Mouse (Mus musculus): ENCODE measurements around the gene Gjd3. TPM values are rescaled to one million over a fixed set of nuclear protein-coding genes. Genes with fewer than 3 reads are reported as not detected.

Gjd3 gene
- polyA plus RNA-seq, 1 experiment, result 0.40 TPM

GRCm38 (mm10) chr11:98964616-98965415 lies 18.0 kb downstream of the Gjd3 start:
- Histone ChIP-seq H3K4me1 (ENCODE audit: control insufficient read depth, insufficient read depth, low read length) (peaks cover 52% of the 10 kb centered on the region), H3K4me3 (replicated peaks; ENCODE audit: extremely low read depth, low read depth, low read length) (no peak overlapping the region)
- DNase-seq, result peak; percentile 39
- WGBS, result 25% methylated on average over 15 of the region's 15 CpGs
- no peak for TF ChIP-seq POLR2A (IDR thresholded peaks at IDR 0.05; ENCODE audit: borderline replicate concordance, extremely low read depth, low read depth, low read length)
- TF ChIP-seq CTCF (IDR thresholded peaks at IDR 0.05; ENCODE audit: insufficient read depth, low read length), result no peak

DNA sequence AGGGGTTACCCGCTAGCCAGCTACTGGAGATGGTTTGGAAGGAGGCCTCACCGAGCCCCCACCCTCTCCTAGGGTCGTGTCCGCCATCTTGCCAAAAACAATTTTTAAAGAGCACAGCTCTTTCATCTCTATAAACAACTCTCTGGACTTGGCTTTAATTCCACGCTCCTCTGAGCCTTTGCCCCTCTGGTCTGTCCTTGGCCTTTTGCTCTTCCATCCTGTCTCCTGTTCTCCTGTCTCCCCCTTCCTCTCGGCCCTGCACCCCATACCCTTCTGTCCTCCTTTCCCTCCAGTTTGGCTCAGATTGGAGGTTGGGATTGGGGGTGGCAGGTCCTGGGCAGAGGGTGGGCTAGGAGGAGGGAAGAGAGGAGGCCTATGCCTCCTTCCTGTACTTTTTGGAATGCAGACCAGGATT lies 18.6 kb downstream of the Gjd3 start:
- peak overlapping the region; percentile 78 for H3K4me3 ChIP-seq (replicated peaks; ENCODE audit: extremely low read depth, low read depth, low read length)
- peaks cover 52% of the 10 kb centered on the region for H3K4me1 ChIP-seq (ENCODE audit: control insufficient read depth, insufficient read depth, low read length)
- TF ChIP-seq POLR2A (IDR thresholded peaks at IDR 0.05; ENCODE audit: borderline replicate concordance, extremely low read depth, low read depth, low read length) (no peak), CTCF (IDR thresholded peaks at IDR 0.05; ENCODE audit: insufficient read depth, low read length) (no peak)
- DNase-seq, result no peak
- 14% methylated on average over 6 of the region's 6 CpGs for WGBS

DNA sequence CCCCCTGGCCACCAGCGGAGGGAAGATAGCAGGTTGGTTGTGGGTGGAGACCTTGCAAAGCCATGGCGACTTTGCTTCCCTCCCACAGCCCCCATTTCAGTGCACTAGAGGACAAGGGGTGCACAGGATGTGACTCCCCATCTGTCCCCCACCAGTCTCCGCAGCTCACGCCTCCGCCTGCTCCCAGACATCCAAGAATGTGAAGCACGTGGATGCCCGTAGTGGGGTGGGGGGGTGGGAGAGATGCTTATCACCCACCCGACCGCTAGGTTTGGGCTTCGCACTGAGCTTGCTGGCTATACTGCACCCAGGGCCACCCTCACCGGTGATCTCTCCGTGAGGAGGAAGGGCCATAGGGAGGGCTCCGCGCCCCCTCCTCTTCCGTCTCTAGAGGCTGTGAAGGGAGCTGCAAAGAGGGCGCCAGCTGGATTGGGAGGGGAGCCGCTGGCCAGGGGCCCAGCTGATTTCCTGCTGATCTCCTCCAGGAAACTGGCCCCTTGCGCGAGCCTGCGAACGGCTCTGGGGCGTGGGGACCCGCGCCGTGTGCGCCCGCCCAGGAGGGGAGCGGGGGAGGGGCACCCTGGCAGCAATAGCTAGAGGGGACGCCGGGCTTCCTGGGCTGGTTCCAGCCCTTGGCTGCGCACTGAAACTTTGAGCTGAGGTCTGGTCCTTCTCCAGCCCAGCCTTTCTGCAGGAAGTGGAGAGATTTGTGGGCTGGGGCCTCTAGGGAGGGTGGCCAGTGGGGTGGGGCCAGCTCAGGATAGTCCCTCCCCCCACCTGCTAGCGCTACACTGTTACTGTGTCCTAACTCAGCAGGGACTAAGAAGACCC lies 19.4 kb downstream of the Gjd3 start:
- under 1% methylated on average over 32 of the region's 32 CpGs for WGBS
- peak overlapping the region; percentile 78 for H3K4me3 ChIP-seq (replicated peaks; ENCODE audit: extremely low read depth, low read depth, low read length)
- peaks cover 48% of the 10 kb centered on the region for H3K4me1 ChIP-seq (ENCODE audit: control insufficient read depth, insufficient read depth, low read length)
- peak; percentile 80 for DNase-seq
- TF ChIP-seq CTCF (IDR thresholded peaks at IDR 0.05; ENCODE audit: insufficient read depth, low read length), result no peak

GRCm38 (mm10) chr11:98962421-98963095 lies 20.3 kb downstream of the Gjd3 start:
- H3K4me3 ChIP-seq (replicated peaks; ENCODE audit: extremely low read depth, low read depth, low read length), result peak overlapping the region; percentile 78
- H3K4me1 ChIP-seq (ENCODE audit: control insufficient read depth, insufficient read depth, low read length), result peaks cover 43% of the 10 kb centered on the region
- no peak for TF ChIP-seq CTCF (IDR thresholded peaks at IDR 0.05; ENCODE audit: insufficient read depth, low read length)
- TF ChIP-seq POLR2A (IDR thresholded peaks at IDR 0.05; ENCODE audit: borderline replicate concordance, extremely low read depth, low read depth, low read length), result no peak
- no peak for DNase-seq
- 12% methylated on average over 12 of the region's 12 CpGs for WGBS

- Histone ChIP-seq H3K4me1 (ENCODE audit: control insufficient read depth, insufficient read depth, low read length) (peaks cover 37% of the 10 kb centered on the region), H3K4me3 (replicated peaks; ENCODE audit: extremely low read depth, low read depth, low read length) (peak overlapping the region; percentile 85)
- DNase-seq, result no peak
- TF ChIP-seq POLR2A (IDR thresholded peaks at IDR 0.05; ENCODE audit: borderline replicate concordance, extremely low read depth, low read depth, low read length) (peak; percentile 23; the same call in 1 of the 2 replicates), CTCF (IDR thresholded peaks at IDR 0.05; ENCODE audit: insufficient read depth, low read length) (no peak)
- WGBS, result 12% methylated on average over 8 of the region's 8 CpGs
Measured at GRCm38 (mm10) chr11:98961766-98962165, 21.1 kb downstream of the Gjd3 start.

DNA sequence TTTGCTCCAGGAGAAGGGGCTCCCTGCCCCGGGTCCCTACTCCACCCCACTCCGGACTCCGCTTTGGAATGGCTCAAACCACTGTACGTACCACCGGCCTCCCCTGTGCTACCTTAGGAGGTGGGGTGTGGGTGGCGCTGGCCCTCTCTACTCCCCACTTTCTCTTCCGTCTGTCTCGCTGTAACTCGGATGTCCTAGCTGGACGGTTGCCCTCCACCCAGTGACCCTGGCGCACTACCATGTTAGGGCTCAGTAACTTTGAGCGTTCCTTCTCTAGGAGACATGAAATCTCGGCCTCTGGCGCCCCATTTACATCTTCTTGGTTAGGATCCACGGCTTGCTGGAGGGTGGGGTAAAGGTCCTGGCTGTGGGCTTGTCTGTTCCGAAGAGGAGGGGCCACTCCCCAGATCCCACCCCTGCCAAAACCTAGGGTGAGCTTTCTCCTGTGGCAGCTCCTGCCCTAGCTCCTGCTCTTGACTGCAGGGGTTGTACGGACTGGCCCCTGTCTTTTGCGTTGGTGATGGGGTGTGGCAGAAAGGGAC lies 21.7 kb downstream of the Gjd3 start:
- no peak for DNase-seq
- no peak for TF ChIP-seq CTCF (IDR thresholded peaks at IDR 0.05; ENCODE audit: insufficient read depth, low read length)
- TF ChIP-seq POLR2A (IDR thresholded peaks at IDR 0.05; ENCODE audit: borderline replicate concordance, extremely low read depth, low read depth, low read length), result 0 out of 2 replicates have a peak, but pooled peaks have one; percentile 12
- 7% methylated on average over 18 of the region's 18 CpGs for WGBS
- Histone ChIP-seq H3K4me3 (replicated peaks; ENCODE audit: extremely low read depth, low read depth, low read length) (peak overlapping the region; percentile 85), H3K4me1 (ENCODE audit: control insufficient read depth, insufficient read depth, low read length) (peaks cover 33% of the 10 kb centered on the region)

GRCm38 (mm10) chr11:98960313-98960906 lies 22.4 kb downstream of the Gjd3 start:
- under 1% methylated on average over 53 of the region's 53 CpGs for WGBS
- TF ChIP-seq POLR2A (IDR thresholded peaks at IDR 0.05; ENCODE audit: borderline replicate concordance, extremely low read depth, low read depth, low read length) (no peak; the same call in 1 of the 2 replicates), CTCF (IDR thresholded peaks at IDR 0.05; ENCODE audit: insufficient read depth, low read length) (no peak)
- peaks cover 34% of the 10 kb centered on the region for H3K4me1 ChIP-seq (ENCODE audit: control insufficient read depth, insufficient read depth, low read length)
- H3K4me3 ChIP-seq (replicated peaks; ENCODE audit: extremely low read depth, low read depth, low read length), result peak overlapping the region; percentile 85
- peak; percentile 87 for DNase-seq

- H3K4me1 ChIP-seq (ENCODE audit: control insufficient read depth, insufficient read depth, low read length), result peaks cover 36% of the 10 kb centered on the region
- TF ChIP-seq POLR2A (IDR thresholded peaks at IDR 0.05; ENCODE audit: borderline replicate concordance, extremely low read depth, low read depth, low read length), result peak; percentile 96; the same call in 1 of the 2 replicates
- no peak for TF ChIP-seq CTCF (IDR thresholded peaks at IDR 0.05; ENCODE audit: insufficient read depth, low read length)
- under 1% methylated on average over 42 of the region's 43 CpGs for WGBS
- peak; percentile 85 for DNase-seq
- peak overlapping the region; percentile 85 for H3K4me3 ChIP-seq (replicated peaks; ENCODE audit: extremely low read depth, low read depth, low read length)
Measured at GRCm38 (mm10) chr11:98959437-98960312, 23.1 kb downstream of the Gjd3 start.

Data from lung, adult 2 months (tissue).